Mouse (Mus musculus): ENCODE data around the gene Alyref2. TPM values are rescaled to one million over a fixed set of nuclear protein-coding genes. Genes with fewer than 3 reads are reported as not detected.

The Alyref2 gene
- polyA plus RNA-seq, 1 experiment from 2014 or later: 32.7 TPM

- H3K9ac ChIP-seq (replicated peaks; ENCODE audit: low read depth, low read length): no peak overlapping the region
- no peak overlapping the region for H3K4me2 ChIP-seq (ENCODE audit: low read depth, low read length)
- 84% methylated on average over 7 of the region's 7 CpGs for WGBS
- H3K27ac ChIP-seq (ENCODE audit: low read depth, low read length): no peak overlapping the region
- H3K4me1 ChIP-seq (ENCODE audit: control insufficient read depth, insufficient read depth, low read length): no peaks in the 10 kb centered on the region
- no peaks in the 10 kb centered on the region for H3K9me3 ChIP-seq (ENCODE audit: control insufficient read depth, low read length)
- no peaks in the 10 kb centered on the region for H3K27me3 ChIP-seq (ENCODE audit: control insufficient read depth, insufficient read depth, low read length)
- no peak for ATAC-seq (ENCODE audit: low read depth)
- H3K36me3 ChIP-seq (ENCODE audit: control insufficient read depth, insufficient read depth, low read length): no peaks in the 10 kb centered on the region
- H3K4me3 ChIP-seq (ENCODE audit: low read depth, low read length): no peak overlapping the region
Observed at GRCm38 (mm10) chr1:171551326-171551725, 48.0 kb downstream of the Alyref2 start.

- Histone ChIP-seq H3K36me3 (ENCODE audit: control insufficient read depth, insufficient read depth, low read length) (no peaks in the 10 kb centered on the region), H3K27ac (ENCODE audit: low read depth, low read length) (no peak overlapping the region), H3K4me3 (ENCODE audit: low read depth, low read length) (no peak overlapping the region), H3K27me3 (ENCODE audit: control insufficient read depth, insufficient read depth, low read length) (no peaks in the 10 kb centered on the region), H3K4me1 (ENCODE audit: control insufficient read depth, insufficient read depth, low read length) (no peaks in the 10 kb centered on the region), H3K9me3 (ENCODE audit: control insufficient read depth, low read length) (no peaks in the 10 kb centered on the region), H3K4me2 (ENCODE audit: low read depth, low read length) (no peak overlapping the region), H3K9ac (replicated peaks; ENCODE audit: low read depth, low read length) (no peak overlapping the region)
- WGBS: 92% methylated on average over 2 of the region's 2 CpGs
- no peak for ATAC-seq (ENCODE audit: low read depth)
Observed at GRCm38 (mm10) chr1:171552230-171552629, 49.0 kb downstream of the Alyref2 start.

GRCm38 (mm10) chr1:171553359-171554341, 50.4 kb downstream of the Alyref2 start:
- Histone ChIP-seq H3K27me3 (ENCODE audit: control insufficient read depth, insufficient read depth, low read length) (no peaks in the 10 kb centered on the region), H3K9me3 (ENCODE audit: control insufficient read depth, low read length) (no peaks in the 10 kb centered on the region), H3K27ac (ENCODE audit: low read depth, low read length) (no peak overlapping the region), H3K4me3 (ENCODE audit: low read depth, low read length) (no peak overlapping the region), H3K4me1 (ENCODE audit: control insufficient read depth, insufficient read depth, low read length) (no peaks in the 10 kb centered on the region), H3K36me3 (ENCODE audit: control insufficient read depth, insufficient read depth, low read length) (no peaks in the 10 kb centered on the region), H3K4me2 (ENCODE audit: low read depth, low read length) (no peak overlapping the region), H3K9ac (replicated peaks; ENCODE audit: low read depth, low read length) (no peak overlapping the region)
- 77% methylated on average over 11 of the region's 11 CpGs for WGBS
- no peak for ATAC-seq (ENCODE audit: low read depth)

Other genes starting within 250 kb of the Alyref2 start
- 96.5 and 98.1 TPM in 2 replicates for gene B4galt3, start 233.2 kb upstream of the Alyref2 start, polyA plus RNA-seq (2014; fragmentation: Nextera tagmentation; extraction: Ambion mirVana)
- gene Ppox, start 222.3 kb upstream of the Alyref2 start, polyA plus RNA-seq (2014; fragmentation: Nextera tagmentation; extraction: Ambion mirVana): 49.2 and 51.2 TPM in 2 replicates
- 76.8 and 87.9 TPM in 2 replicates for gene Usp21, start 215.5 kb upstream of the Alyref2 start, polyA plus RNA-seq (2014; fragmentation: Nextera tagmentation; extraction: Ambion mirVana)
- 116 and 124 TPM in 2 replicates for gene Ufc1, start 208.5 kb upstream of the Alyref2 start, polyA plus RNA-seq (2014; fragmentation: Nextera tagmentation; extraction: Ambion mirVana)
- gene Dedd, start 174.3 kb upstream of the Alyref2 start, polyA plus RNA-seq (2014; fragmentation: Nextera tagmentation; extraction: Ambion mirVana): 48.0 and 49.7 TPM in 2 replicates
- 40.2 and 43.5 TPM in 2 replicates for gene Nit1, start 157.8 kb upstream of the Alyref2 start, polyA plus RNA-seq (2014; fragmentation: Nextera tagmentation; extraction: Ambion mirVana)
- 58.1 and 67.6 TPM in 2 replicates for gene Pfdn2, start 157.8 kb upstream of the Alyref2 start, polyA plus RNA-seq (2014; fragmentation: Nextera tagmentation; extraction: Ambion mirVana)
- gene Klhdc9, start 142.7 kb upstream of the Alyref2 start, polyA plus RNA-seq (2014; fragmentation: Nextera tagmentation; extraction: Ambion mirVana): 3.2 and 5.3 TPM in 2 replicates
- 2.2 and 2.8 TPM in 2 replicates for gene Nectin4, start 133.4 kb upstream of the Alyref2 start, polyA plus RNA-seq (2014; fragmentation: Nextera tagmentation; extraction: Ambion mirVana)
- 0.25 and 0.61 TPM in 2 replicates for gene Arhgap30, start 114.5 kb upstream of the Alyref2 start, polyA plus RNA-seq (2014; fragmentation: Nextera tagmentation; extraction: Ambion mirVana)
- 164 and 191 TPM in 2 replicates for gene Usf1, start 92.2 kb upstream of the Alyref2 start, polyA plus RNA-seq (2014; fragmentation: Nextera tagmentation; extraction: Ambion mirVana)
- gene Tstd1, start 84.6 kb upstream of the Alyref2 start, polyA plus RNA-seq (2014; fragmentation: Nextera tagmentation; extraction: Ambion mirVana): 2.9 and 3.8 TPM in 2 replicates
- 8.0 and 13.5 TPM in 2 replicates for gene F11r, start 65.9 kb upstream of the Alyref2 start, polyA plus RNA-seq (2014; fragmentation: Nextera tagmentation; extraction: Ambion mirVana)
- gene Itln1, start 31.8 kb downstream of the Alyref2 start, polyA plus RNA-seq (2014; fragmentation: Nextera tagmentation; extraction: Ambion mirVana): not detected in 2 replicates
- not detected in 2 replicates for gene Cd244a, start 55.7 kb downstream of the Alyref2 start, polyA plus RNA-seq (2014; fragmentation: Nextera tagmentation; extraction: Ambion mirVana)
- not detected in 2 replicates for gene Ly9, start 103.9 kb downstream of the Alyref2 start, polyA plus RNA-seq (2014; fragmentation: Nextera tagmentation; extraction: Ambion mirVana)
- not detected in 2 replicates for gene Slamf7, start 149.6 kb downstream of the Alyref2 start, polyA plus RNA-seq (2014; fragmentation: Nextera tagmentation; extraction: Ambion mirVana)
- 0.40 and 0.98 TPM in 2 replicates for gene Cd48, start 178.5 kb downstream of the Alyref2 start, polyA plus RNA-seq (2014; fragmentation: Nextera tagmentation; extraction: Ambion mirVana)